Mouse (Mus musculus): Measurements from ENCODE around the gene Gstk1. TPM values are rescaled to one million over a fixed set of nuclear protein-coding genes. Genes with fewer than 3 reads are reported as not detected.

Gene Gstk1
- polyA plus RNA-seq, 1 experiment from 2014 or later = 13.2 TPM

DNA sequence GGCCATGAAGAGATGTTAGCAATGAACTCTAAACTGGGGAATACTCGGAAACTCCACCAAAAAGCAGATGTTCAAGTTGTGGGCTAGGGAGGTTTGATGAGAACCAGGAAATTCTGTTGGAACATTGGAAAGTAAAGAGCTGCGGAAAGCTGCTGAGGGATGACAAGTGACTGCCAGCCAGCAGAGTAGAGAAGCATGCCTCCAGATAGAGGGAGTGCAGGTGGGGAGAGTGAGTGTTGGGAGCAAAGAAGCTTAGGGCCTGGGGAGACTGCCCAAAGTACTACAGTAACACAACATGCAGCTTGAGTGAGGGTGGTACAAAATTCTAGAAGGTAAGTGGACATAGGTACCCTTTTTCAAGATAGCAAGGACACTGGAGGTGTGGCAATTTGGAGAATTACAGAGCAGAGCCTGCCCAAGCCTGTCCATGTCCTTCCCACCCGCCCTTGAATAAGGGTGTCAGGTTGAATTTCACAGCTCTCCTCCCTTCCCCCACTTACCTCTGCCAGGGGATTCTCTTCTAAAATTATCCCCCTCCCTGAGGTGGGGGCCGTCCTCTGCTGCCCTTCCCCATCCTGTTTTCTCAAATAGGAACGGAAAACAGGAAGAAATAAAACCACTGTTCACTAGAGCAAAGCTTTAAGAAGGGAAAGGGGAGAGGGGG lies 37.3 kb downstream of the Gstk1 start:
- Histone ChIP-seq H3K9me3 (replicated peaks) (no peaks in the 10 kb centered on the region), H3K27ac (no peak overlapping the region), H3K36me3 (ENCODE audit: poor library complexity, severe bottlenecking) (peaks cover 84% of the 10 kb centered on the region), H3K4me1 (no peaks in the 10 kb centered on the region), H3K4me3 (no peak overlapping the region), H3K9ac (no peak overlapping the region), H3K27me3 (no peaks in the 10 kb centered on the region), H3K4me2 (no peak overlapping the region)
- ATAC-seq = no peak
- WGBS = 80% methylated on average over 5 of the region's 5 CpGs

DNA sequence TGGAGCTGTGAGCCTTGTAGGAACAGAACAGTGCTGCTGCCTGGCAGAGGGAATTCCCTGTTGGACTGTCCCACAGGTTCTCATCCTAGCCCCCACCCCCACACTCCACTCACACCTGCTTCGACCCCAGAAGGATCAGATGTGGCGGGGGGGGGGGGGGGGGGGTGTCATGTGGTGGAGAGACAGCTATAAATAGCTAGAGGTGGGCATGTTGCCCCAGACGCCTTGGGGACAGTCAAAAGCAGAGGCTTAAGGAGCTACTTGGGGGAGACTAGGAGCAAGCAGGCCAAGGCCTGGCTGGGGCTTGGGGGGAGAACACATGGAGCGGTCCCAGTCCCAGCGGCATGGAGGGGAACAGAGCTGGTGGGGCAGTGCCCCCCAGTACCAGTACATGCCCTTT lies 40.7 kb downstream of the Gstk1 start, which contains the start of gene Clcn1:
TSS of gene Clcn1 (plus strand) at position 238 of the 400 bp plus-strand sequence.
- 83% methylated on average over 5 of the region's 5 CpGs for WGBS
- Histone ChIP-seq H3K4me3 (no peak within 1 kb of the TSS), H3K9me3 (replicated peaks) (no peaks in the 10 kb centered on the region), H3K27ac (no peak within 1 kb of the TSS), H3K9ac (no peak within 1 kb of the TSS), H3K36me3 (ENCODE audit: poor library complexity, severe bottlenecking) (peaks cover 68% of the 10 kb centered on the region), H3K27me3 (no peaks in the 10 kb centered on the region), H3K4me1 (no peaks in the 10 kb centered on the region), H3K4me2 (no peak within 1 kb of the TSS)
- no peak for ATAC-seq

DNA sequence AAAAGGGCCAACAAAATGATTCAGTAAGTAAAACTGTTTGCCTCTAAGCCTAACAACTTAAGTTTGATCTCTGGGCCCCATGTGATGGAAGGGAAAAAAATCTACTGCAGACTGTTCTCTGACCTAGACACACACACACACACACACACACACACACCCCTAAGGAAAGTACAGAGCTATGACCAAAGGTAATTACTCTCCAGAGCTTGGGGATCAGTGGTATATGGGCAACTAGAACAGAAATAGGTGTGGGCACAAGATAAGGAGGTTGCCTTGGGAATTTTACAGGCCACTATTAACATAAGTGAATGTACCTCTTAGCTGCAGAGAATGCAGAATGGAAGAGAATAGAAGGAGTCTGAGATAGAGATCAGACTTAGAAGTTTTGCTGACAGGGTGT lies 41.8 kb downstream of the Gstk1 start:
- Histone ChIP-seq H3K4me2 (no peak overlapping the region), H3K4me1 (no peaks in the 10 kb centered on the region), H3K9ac (no peak overlapping the region), H3K4me3 (no peak overlapping the region), H3K36me3 (ENCODE audit: poor library complexity, severe bottlenecking) (peaks cover 69% of the 10 kb centered on the region), H3K9me3 (replicated peaks) (no peaks in the 10 kb centered on the region), H3K27ac (no peak overlapping the region), H3K27me3 (no peaks in the 10 kb centered on the region)
- ATAC-seq = no peak

DNA sequence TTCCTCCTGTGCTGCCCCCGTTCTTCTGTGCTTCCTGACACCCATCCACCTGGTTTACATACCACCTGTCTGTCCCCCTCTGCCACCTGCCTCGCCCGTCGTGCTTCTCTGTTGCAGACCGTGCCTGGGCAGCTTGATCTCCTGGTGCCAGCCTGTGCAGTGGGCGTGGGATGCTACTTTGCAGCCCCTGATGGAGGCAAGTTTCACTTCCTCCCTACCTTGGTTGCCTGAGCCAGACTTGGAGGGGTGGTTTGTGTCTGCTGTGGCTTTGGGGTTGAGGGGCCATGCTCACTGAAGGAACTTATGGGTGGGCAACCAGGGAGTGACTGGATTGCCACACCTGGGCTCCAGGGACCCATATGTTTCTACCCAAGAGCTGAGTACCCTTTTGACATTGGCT lies 47.6 kb downstream of the Gstk1 start:
- Histone ChIP-seq H3K4me2 (no peak overlapping the region), H3K4me3 (no peak overlapping the region), H3K36me3 (ENCODE audit: poor library complexity, severe bottlenecking) (peaks cover 67% of the 10 kb centered on the region), H3K27me3 (no peaks in the 10 kb centered on the region), H3K9ac (no peak overlapping the region), H3K4me1 (no peaks in the 10 kb centered on the region), H3K9me3 (replicated peaks) (no peaks in the 10 kb centered on the region), H3K27ac (no peak overlapping the region)
- 90% methylated on average over 6 of the region's 6 CpGs for WGBS
- ATAC-seq = no peak

DNA sequence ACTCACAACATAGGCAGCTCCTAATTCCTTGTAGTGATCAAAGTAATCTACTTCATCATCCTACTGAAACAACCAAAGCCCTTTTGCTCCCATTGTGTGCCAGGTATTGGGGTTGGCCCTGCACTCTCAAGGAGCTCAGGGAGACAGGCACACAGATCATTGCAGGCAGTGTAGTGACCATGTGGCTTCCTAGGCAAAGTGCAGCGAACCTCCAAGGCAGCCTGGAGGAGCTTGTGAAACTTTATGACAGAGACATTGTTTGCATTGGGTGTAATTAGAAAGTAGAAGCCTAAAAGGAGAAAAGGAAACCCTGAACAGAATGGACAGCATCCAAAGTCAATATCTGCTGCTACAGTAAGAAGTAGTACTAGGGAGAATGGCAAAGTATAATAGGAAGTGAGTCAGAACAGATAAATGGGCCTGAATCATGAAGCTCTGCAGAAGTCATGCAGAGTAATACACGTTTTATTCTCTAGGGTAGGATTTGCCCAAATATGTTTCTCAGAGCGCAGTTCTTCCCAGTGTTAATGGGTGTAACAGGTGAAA lies 49.9 kb downstream of the Gstk1 start:
- no peak overlapping the region for H3K9ac ChIP-seq
- WGBS = 87% methylated on average over 3 of the region's 3 CpGs
- H3K27ac ChIP-seq = no peak overlapping the region
- peaks cover 80% of the 10 kb centered on the region for H3K36me3 ChIP-seq (ENCODE audit: poor library complexity, severe bottlenecking)
- H3K4me1 ChIP-seq = no peaks in the 10 kb centered on the region
- no peaks in the 10 kb centered on the region for H3K27me3 ChIP-seq
- H3K4me3 ChIP-seq = no peak overlapping the region
- no peak for ATAC-seq
- H3K9me3 ChIP-seq (replicated peaks) = no peaks in the 10 kb centered on the region
- H3K4me2 ChIP-seq = no peak overlapping the region

DNA sequence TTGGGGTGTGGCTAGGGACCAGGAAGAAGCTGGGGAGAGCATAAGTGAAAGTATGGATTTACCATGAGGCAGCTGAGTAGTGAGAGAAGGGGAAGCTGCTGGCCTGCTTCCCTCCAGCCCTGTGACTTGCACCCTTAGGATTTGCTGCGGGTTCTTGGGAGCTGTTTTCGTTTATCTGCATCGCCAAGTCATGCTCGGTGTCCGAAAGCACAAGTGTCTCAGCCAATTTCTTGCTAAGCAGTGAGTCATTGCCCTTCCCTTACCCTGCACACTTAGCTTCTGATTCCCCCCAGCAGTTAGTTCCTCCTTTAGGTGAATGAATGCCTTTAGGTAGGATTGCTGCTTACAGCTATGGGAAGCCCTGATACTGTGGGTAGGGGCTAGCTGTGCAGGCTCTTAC lies 53.6 kb downstream of the Gstk1 start:
- no peaks in the 10 kb centered on the region for H3K4me1 ChIP-seq
- peaks cover 56% of the 10 kb centered on the region for H3K36me3 ChIP-seq (ENCODE audit: poor library complexity, severe bottlenecking)
- H3K27ac ChIP-seq = no peak overlapping the region
- ATAC-seq = no peak
- H3K4me3 ChIP-seq = no peak overlapping the region
- no peaks in the 10 kb centered on the region for H3K27me3 ChIP-seq
- 95% methylated on average over 5 of the region's 5 CpGs for WGBS
- no peaks in the 10 kb centered on the region for H3K9me3 ChIP-seq (replicated peaks)
- no peak overlapping the region for H3K9ac ChIP-seq
- H3K4me2 ChIP-seq = no peak overlapping the region

Other genes starting within 250 kb of the Gstk1 start
- not detected in 2 replicates for gene Sva, start 207.5 kb upstream of the Gstk1 start, polyA plus RNA-seq (2015; fragmentation: Nextera tagmentation; extraction: Ambion mirVana)
- not detected in 2 replicates for gene Tas2r139, start 105.0 kb upstream of the Gstk1 start, polyA plus RNA-seq (2015; fragmentation: Nextera tagmentation; extraction: Ambion mirVana)
- not detected in 2 replicates for gene Tas2r144, start 30.6 kb upstream of the Gstk1 start, polyA plus RNA-seq (2015; fragmentation: Nextera tagmentation; extraction: Ambion mirVana)
- 0.19 TPM in 1 of 2 replicates, not detected in the other for gene Tmem139, start 16.0 kb downstream of the Gstk1 start, polyA plus RNA-seq (2015; fragmentation: Nextera tagmentation; extraction: Ambion mirVana)
- 62.7 and 73.9 TPM in 2 replicates for gene Casp2, start 19.1 kb downstream of the Gstk1 start, polyA plus RNA-seq (2015; fragmentation: Nextera tagmentation; extraction: Ambion mirVana)
- 1.3 and 2.0 TPM in 2 replicates for gene Clcn1, start 40.8 kb downstream of the Gstk1 start, polyA plus RNA-seq (2015; fragmentation: Nextera tagmentation; extraction: Ambion mirVana)
- 4.0 and 4.4 TPM in 2 replicates for gene Fam131b, start 78.7 kb downstream of the Gstk1 start, polyA plus RNA-seq (2015; fragmentation: Nextera tagmentation; extraction: Ambion mirVana)
- gene Zyx, start 103.7 kb downstream of the Gstk1 start, polyA plus RNA-seq (2015; fragmentation: Nextera tagmentation; extraction: Ambion mirVana) = 39.8 and 41.1 TPM in 2 replicates
- gene Epha1, start 127.3 kb downstream of the Gstk1 start, polyA plus RNA-seq (2015; fragmentation: Nextera tagmentation; extraction: Ambion mirVana) = 0.23 and 0.28 TPM in 2 replicates
- gene Tas2r143, start 154.3 kb downstream of the Gstk1 start, polyA plus RNA-seq (2015; fragmentation: Nextera tagmentation; extraction: Ambion mirVana) = not detected in 2 replicates
- not detected in 2 replicates for gene Tas2r135, start 159.5 kb downstream of the Gstk1 start, polyA plus RNA-seq (2015; fragmentation: Nextera tagmentation; extraction: Ambion mirVana)
- not detected in 2 replicates for gene Tas2r126, start 188.6 kb downstream of the Gstk1 start, polyA plus RNA-seq (2015; fragmentation: Nextera tagmentation; extraction: Ambion mirVana)
- gene Olfr458, start 219.3 kb downstream of the Gstk1 start, polyA plus RNA-seq (2015; fragmentation: Nextera tagmentation; extraction: Ambion mirVana) = not detected in 2 replicates
- not detected in 2 replicates for gene Olfr457, start 230.4 kb downstream of the Gstk1 start, polyA plus RNA-seq (2015; fragmentation: Nextera tagmentation; extraction: Ambion mirVana)
- not detected in 2 replicates for gene Olfr456, start 241.3 kb downstream of the Gstk1 start, polyA plus RNA-seq (2015; fragmentation: Nextera tagmentation; extraction: Ambion mirVana)

Data from forebrain, embryonic 13.5 days (tissue).